Mouse (Mus musculus) hindbrain, embryonic 14.5 days (tissue): ENCODE measurements around the gene Rufy1. TPM values are rescaled to one million over a fixed set of nuclear protein-coding genes. Genes with fewer than 3 reads are reported as not detected.

Source experiments
- ATAC-seq: fragments of 200-750 bp; cut with Nextera tagmentation; 2 replicates; pipeline ENCODE4 v1.8.0; 2017; ENCODE audit warnings: moderate number of reproducible peaks, mild to moderate bottlenecking, moderate TSS enrichment, moderate library complexity; ENCODE audit not compliant: low FRiP score
- DNase-seq: peaks from one replicate; pipeline ENCODE4 v3.0.0-alpha.2; 2015; ENCODE audit warnings: low spot score
- H3K27ac ChIP-seq: fragments of 300-500 bp; sonication (generic); 2 replicates; pipeline ENCODE4 v1.5.1; 2014; ENCODE audit warnings: mild to moderate bottlenecking, moderate library complexity
- H3K27me3 ChIP-seq: fragments of 300-500 bp; sonication (generic); 2 replicates; pipeline ENCODE4 v1.6.1; 2014; ENCODE audit warnings: mild to moderate bottlenecking, low read length, mixed read lengths; ENCODE audit not compliant: control insufficient read depth, insufficient read depth
- H3K36me3 ChIP-seq: fragments of 300-500 bp; sonication (generic); replicated peaks from 2 replicates; pipeline ENCODE4 v1.6.1; 2014; ENCODE audit not compliant: control insufficient read depth, insufficient read depth
- H3K4me1 ChIP-seq: fragments of 300-500 bp; sonication (generic); replicated peaks from 2 replicates; pipeline ENCODE4 v1.6.1; 2014; ENCODE audit warnings: antibody characterized with exemption, low read length, mixed read lengths; ENCODE audit not compliant: control insufficient read depth, insufficient read depth
- H3K4me2 ChIP-seq: fragments of 300-500 bp; sonication (generic); replicated peaks from 2 replicates; pipeline ENCODE4 v1.6.1; 2014; ENCODE audit warnings: mild to moderate bottlenecking, moderate library complexity
- H3K4me3 ChIP-seq: fragments of 300-500 bp; sonication (generic); replicated peaks from 2 replicates; pipeline ENCODE4 v1.5.1; 2014; ENCODE audit warnings: mild to moderate bottlenecking, low read length
- H3K9ac ChIP-seq: fragments of 300-500 bp; sonication (generic); 2 replicates; pipeline ENCODE4 v1.6.1; 2014
- H3K9me3 ChIP-seq: fragments of 300-500 bp; sonication (generic); 2 replicates; pipeline ENCODE4 v1.6.1; 2016; ENCODE audit warnings: low read length; ENCODE audit not compliant: control insufficient read depth
- WGBS: fragments of 180-500 bp; shearing (Covaris S2); extraction: QIAGEN DNeasy Blood & Tissue Kit; methylation state at CpG from one replicate; pipeline ENCODE4 v1.1.7; 2014; 5-methylcytosine and 5-hydroxymethylcytosine counted together
- polyA plus RNA-seq: library from polyadenylated mRNA; unstranded; fragments of >200 nt; fragmentation: Nextera tagmentation; extraction: Ambion mirVana; gene quantifications from 2 replicates; pipeline ENCODE4 v1.2.1, GENCODE M21; 2014

Rufy1 gene
- polyA plus RNA-seq, 1 experiment from 2014 or later, result 27.0 TPM

- Histone ChIP-seq H3K4me3 (no peak overlapping the region), H3K4me2 (no peak overlapping the region), H3K27ac (no peak overlapping the region), H3K36me3 (peaks cover 88% of the 10 kb centered on the region), H3K9ac (no peak overlapping the region), H3K9me3 (no peaks in the 10 kb centered on the region), H3K4me1 (no peaks in the 10 kb centered on the region), H3K27me3 (no peaks in the 10 kb centered on the region)
- no peak for DNase-seq
- ATAC-seq, result no peak
- WGBS, result 73% methylated on average over 10 of the region's 10 CpGs
These were observed 27.4 kb downstream of the Rufy1 start for GRCm38 (mm10) chr11:50403367-50404014.

GRCm38 (mm10) chr11:50402481-50402880 lies 28.4 kb downstream of the Rufy1 start:
- H3K36me3 ChIP-seq, result peaks cover 92% of the 10 kb centered on the region
- H3K4me1 ChIP-seq, result no peaks in the 10 kb centered on the region
- H3K27me3 ChIP-seq, result no peaks in the 10 kb centered on the region
- H3K9me3 ChIP-seq, result no peaks in the 10 kb centered on the region
- H3K9ac ChIP-seq, result no peak overlapping the region
- WGBS, result 97% methylated on average over 3 of the region's 3 CpGs
- DNase-seq (no peak), ATAC-seq (no peak)
- no peak overlapping the region for H3K27ac ChIP-seq
- H3K4me3 ChIP-seq, result no peak overlapping the region
- no peak overlapping the region for H3K4me2 ChIP-seq

- Histone ChIP-seq H3K4me1 (no peaks in the 10 kb centered on the region), H3K27me3 (no peaks in the 10 kb centered on the region), H3K9ac (no peak overlapping the region), H3K4me3 (no peak overlapping the region), H3K9me3 (no peaks in the 10 kb centered on the region), H3K27ac (no peak overlapping the region), H3K4me2 (no peak overlapping the region), H3K36me3 (peaks cover 89% of the 10 kb centered on the region)
- no peak for DNase-seq
- WGBS, result 90% methylated on average over 13 of the region's 13 CpGs
- no peak for ATAC-seq
These were observed 32.1 kb downstream of the Rufy1 start for GRCm38 (mm10) chr11:50398803-50399202.

- Histone ChIP-seq H3K27me3 (no peaks in the 10 kb centered on the region), H3K27ac (no peak overlapping the region), H3K4me1 (no peaks in the 10 kb centered on the region), H3K4me2 (no peak overlapping the region), H3K36me3 (peaks cover 87% of the 10 kb centered on the region), H3K9ac (no peak overlapping the region), H3K9me3 (no peaks in the 10 kb centered on the region), H3K4me3 (no peak overlapping the region)
- ATAC-seq (no peak), DNase-seq (no peak)
- 87% methylated on average over 9 of the region's 9 CpGs for WGBS
These were observed 33.6 kb downstream of the Rufy1 start for GRCm38 (mm10) chr11:50397316-50397715.

- Histone ChIP-seq H3K9ac (no peak overlapping the region), H3K4me2 (no peak overlapping the region), H3K27ac (no peak overlapping the region), H3K9me3 (no peaks in the 10 kb centered on the region), H3K4me1 (no peaks in the 10 kb centered on the region), H3K36me3 (peaks cover 87% of the 10 kb centered on the region), H3K27me3 (no peaks in the 10 kb centered on the region), H3K4me3 (no peak overlapping the region)
- WGBS, result 75% methylated on average over 11 of the region's 11 CpGs
- no peak for ATAC-seq
- DNase-seq, result no peak
These were observed 34.1 kb downstream of the Rufy1 start for GRCm38 (mm10) chr11:50396766-50397307.

GRCm38 (mm10) chr11:50394731-50395130 lies 36.2 kb downstream of the Rufy1 start:
- no peak overlapping the region for H3K27ac ChIP-seq
- no peak for ATAC-seq
- H3K4me1 ChIP-seq, result no peaks in the 10 kb centered on the region
- no peak overlapping the region for H3K4me2 ChIP-seq
- H3K4me3 ChIP-seq, result no peak overlapping the region
- H3K9me3 ChIP-seq, result no peaks in the 10 kb centered on the region
- no peaks in the 10 kb centered on the region for H3K27me3 ChIP-seq
- WGBS, result 91% methylated on average over 7 of the region's 7 CpGs
- DNase-seq, result no peak
- H3K9ac ChIP-seq, result no peak overlapping the region
- H3K36me3 ChIP-seq, result peaks cover 81% of the 10 kb centered on the region

- Histone ChIP-seq H3K9ac (no peak overlapping the region), H3K27ac (no peak overlapping the region), H3K4me3 (no peak overlapping the region), H3K4me1 (no peaks in the 10 kb centered on the region), H3K9me3 (no peaks in the 10 kb centered on the region), H3K36me3 (peaks cover 80% of the 10 kb centered on the region), H3K4me2 (no peak overlapping the region), H3K27me3 (no peaks in the 10 kb centered on the region)
- 87% methylated on average over 6 of the region's 6 CpGs for WGBS
- DNase-seq (no peak), ATAC-seq (no peak)
These were observed 37.6 kb downstream of the Rufy1 start for GRCm38 (mm10) chr11:50393306-50393705.

- DNase-seq (no peak), ATAC-seq (no peak)
- no peak overlapping the region for H3K4me3 ChIP-seq
- 86% methylated on average over 4 of the region's 4 CpGs for WGBS
- H3K9me3 ChIP-seq, result no peaks in the 10 kb centered on the region
- H3K4me1 ChIP-seq, result no peaks in the 10 kb centered on the region
- no peak overlapping the region for H3K9ac ChIP-seq
- H3K27me3 ChIP-seq, result no peaks in the 10 kb centered on the region
- H3K4me2 ChIP-seq, result no peak overlapping the region
- peaks cover 80% of the 10 kb centered on the region for H3K36me3 ChIP-seq
- H3K27ac ChIP-seq, result no peak overlapping the region
These were observed 39.5 kb downstream of the Rufy1 start for GRCm38 (mm10) chr11:50391272-50391960.

- no peak for ATAC-seq
- no peak overlapping the region for H3K4me3 ChIP-seq
These were observed 41.3 kb downstream of the Rufy1 start for GRCm38 (mm10) chr11:50389616-50390015.

More at GRCm38 (mm10) chr11:50389616-50390015, 41.3 kb downstream of the Rufy1 start:
- Histone ChIP-seq H3K4me2 (no peak overlapping the region), H3K27ac (no peak overlapping the region), H3K4me1 (no peaks in the 10 kb centered on the region), H3K9ac (no peak overlapping the region), H3K9me3 (no peaks in the 10 kb centered on the region), H3K36me3 (peaks cover 86% of the 10 kb centered on the region), H3K27me3 (no peaks in the 10 kb centered on the region)
- DNase-seq, result no peak
- WGBS, result 71% methylated on average over 5 of the region's 5 CpGs
